Mouse (Mus musculus) forebrain, embryonic 11.5 days (tissue): ENCODE results near the gene Fbxl2. TPM values are rescaled to one million over a fixed set of nuclear protein-coding genes. Genes with fewer than 3 reads are reported as not detected.

Experiments used
- ATAC-seq: fragments of 200-750 bp; cut with Nextera tagmentation; replicated peaks from 2 replicates; pipeline ENCODE4 v1.8.0; 2017; ENCODE audit warnings: moderate TSS enrichment; ENCODE audit not compliant: low FRiP score
- DNase-seq: peaks from one replicate; pipeline ENCODE4 v3.0.0-alpha.2; 2017; ENCODE audit warnings: low spot score
- H3K27ac ChIP-seq: fragments of 300-500 bp; sonication (generic); 2 replicates; pipeline ENCODE4 v1.5.1; 2014; ENCODE audit warnings: low read depth, low read length
- H3K27me3 ChIP-seq: fragments of 300-500 bp; sonication (generic); 2 replicates; pipeline ENCODE4 v1.6.1; 2014; ENCODE audit warnings: mild to moderate bottlenecking, low read length, mixed read lengths; ENCODE audit not compliant: control insufficient read depth, insufficient read depth
- H3K36me3 ChIP-seq: fragments of 300-500 bp; sonication (generic); 2 replicates; pipeline ENCODE4 v1.6.1; 2014; ENCODE audit warnings: mild to moderate bottlenecking, low read length, moderate library complexity, mixed read lengths; ENCODE audit not compliant: control insufficient read depth, insufficient read depth
- H3K4me1 ChIP-seq: fragments of 300-500 bp; sonication (generic); replicated peaks from 2 replicates; pipeline ENCODE4 v1.6.1; 2014; ENCODE audit warnings: low read length, mixed read lengths; ENCODE audit not compliant: control insufficient read depth, insufficient read depth
- H3K4me2 ChIP-seq: fragments of 300-500 bp; sonication (generic); 2 replicates; pipeline ENCODE4 v1.6.1; 2014; ENCODE audit warnings: low read depth, mild to moderate bottlenecking, low read length, moderate library complexity, mixed read lengths; ENCODE audit not compliant: severe bottlenecking
- H3K4me3 ChIP-seq: fragments of 300-500 bp; sonication (generic); 2 replicates; pipeline ENCODE4 v1.5.1; 2014; ENCODE audit warnings: low read depth, low read length
- H3K9ac ChIP-seq: fragments of 300-500 bp; sonication (generic); 2 replicates; pipeline ENCODE4 v1.6.1; 2014; ENCODE audit warnings: low read length
- H3K9me3 ChIP-seq: fragments of 300-500 bp; sonication (generic); 2 replicates; pipeline ENCODE4 v1.6.1; 2016; ENCODE audit warnings: low read length, mixed read lengths; ENCODE audit not compliant: control insufficient read depth
- WGBS: fragments of 180-500 bp; shearing (Covaris S2); extraction: QIAGEN DNeasy Blood & Tissue Kit; methylation state at CpG from one replicate; pipeline ENCODE4 v1.1.7; 2014; 5-methylcytosine and 5-hydroxymethylcytosine counted together
- polyA plus RNA-seq: library from polyadenylated mRNA; unstranded; fragments of >200 nt; fragmentation: Nextera tagmentation; extraction: Ambion mirVana; gene quantifications from 2 replicates; pipeline ENCODE4 v1.2.1, GENCODE M21; 2014

Gene Fbxl2
- polyA plus RNA-seq, 1 experiment from 2014 or later = 8.4 TPM

DNA sequence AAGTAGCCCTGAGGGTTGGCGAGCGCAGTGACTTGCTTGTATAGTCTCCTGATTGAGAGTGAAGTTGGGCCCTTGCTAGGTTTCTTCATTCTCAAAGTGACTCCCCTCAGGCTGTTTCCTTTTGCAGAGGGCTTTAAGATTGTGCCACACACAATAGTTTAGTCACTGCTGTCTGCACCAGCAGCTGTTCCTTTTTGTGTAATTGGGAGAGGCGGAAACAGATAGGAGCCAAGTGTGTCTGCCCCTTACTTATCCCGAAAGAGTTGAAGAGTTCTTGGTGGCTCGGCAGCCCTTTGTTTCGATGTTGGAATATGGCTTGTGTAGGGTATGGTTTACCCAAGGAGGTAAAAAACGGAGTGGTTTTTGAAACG lies 113.9 kb downstream of the Fbxl2 start:
- H3K27ac ChIP-seq = peak overlapping the region; percentile 80
- no peak for ATAC-seq
- peak overlapping the region; percentile 86 for H3K4me2 ChIP-seq
- peaks cover 6% of the 10 kb centered on the region; the same call in 1 of the 2 replicates for H3K4me1 ChIP-seq
- H3K9me3 ChIP-seq = no peaks in the 10 kb centered on the region
- no peaks in the 10 kb centered on the region for H3K36me3 ChIP-seq
- 4% methylated on average over 8 of the region's 8 CpGs for WGBS
- DNase-seq = peak; percentile 57
- no peaks in the 10 kb centered on the region for H3K27me3 ChIP-seq
- peak overlapping the region; percentile 87 for H3K9ac ChIP-seq
- peak overlapping the region; percentile 99 for H3K4me3 ChIP-seq

- Histone ChIP-seq H3K4me1 (peaks cover 6% of the 10 kb centered on the region; the same call in 1 of the 2 replicates), H3K4me2 (peak overlapping the region; percentile 86), H3K27ac (peak overlapping the region; percentile 80), H3K9me3 (no peaks in the 10 kb centered on the region), H3K9ac (peak overlapping the region; percentile 87), H3K36me3 (no peaks in the 10 kb centered on the region), H3K27me3 (no peaks in the 10 kb centered on the region), H3K4me3 (peak overlapping the region; percentile 99)
- peak; percentile 47 for ATAC-seq
- DNase-seq = peak; percentile 76
- WGBS = under 1% methylated on average over 57 of the region's 91 CpGs
Observed at GRCm38 (mm10) chr9:113931375-113932099, 114.5 kb downstream of the Fbxl2 start.

GRCm38 (mm10) chr9:113930534-113931374 lies 115.2 kb downstream of the Fbxl2 start, which contains the start of gene Ubp1:
Ubp1 (plus strand) TSS chr9:113930934.
- DNase-seq (peak; percentile 97), ATAC-seq (peak; percentile 98)
- peaks cover 6% of the 10 kb centered on the region; the same call in 1 of the 2 replicates for H3K4me1 ChIP-seq
- peak within 1 kb of the TSS; percentile 80 for H3K27ac ChIP-seq
- no peaks in the 10 kb centered on the region for H3K27me3 ChIP-seq
- H3K4me2 ChIP-seq = peak within 1 kb of the TSS; percentile 86
- WGBS = 1% methylated on average over 47 of the region's 86 CpGs
- H3K9me3 ChIP-seq = no peaks in the 10 kb centered on the region
- H3K4me3 ChIP-seq = peak within 1 kb of the TSS; percentile 99
- no peaks in the 10 kb centered on the region for H3K36me3 ChIP-seq
- peak within 1 kb of the TSS; percentile 87 for H3K9ac ChIP-seq

DNA sequence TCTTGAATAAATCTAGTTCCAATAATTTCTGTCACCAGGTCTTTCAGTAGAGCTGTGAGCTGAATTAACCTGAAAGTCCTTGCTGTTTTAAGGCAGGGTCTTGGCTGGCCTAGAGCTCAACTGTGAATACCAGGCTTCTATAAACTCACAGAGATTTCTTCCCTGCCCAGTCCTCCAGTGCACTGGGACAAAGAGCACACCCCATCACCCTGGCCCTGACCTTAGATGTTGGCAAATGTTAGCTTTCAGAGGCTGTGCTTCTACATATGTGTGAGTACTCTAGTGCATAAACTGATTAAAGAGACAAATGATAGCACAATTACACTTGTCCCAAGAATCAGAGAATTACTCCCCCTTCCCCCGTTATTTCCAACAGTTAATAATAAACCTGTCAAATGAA lies 116.3 kb downstream of the Fbxl2 start:
- H3K4me2 ChIP-seq = no peak overlapping the region; the same call in 1 of the 2 replicates
- peaks cover 6% of the 10 kb centered on the region; the same call in 1 of the 2 replicates for H3K4me1 ChIP-seq
- no peak overlapping the region for H3K4me3 ChIP-seq
- no peaks in the 10 kb centered on the region for H3K9me3 ChIP-seq
- no peak overlapping the region for H3K9ac ChIP-seq
- DNase-seq (no peak), ATAC-seq (no peak)
- WGBS = 79% methylated on average over 1 of the region's 1 CpGs
- no peak overlapping the region for H3K27ac ChIP-seq
- no peaks in the 10 kb centered on the region for H3K27me3 ChIP-seq
- H3K36me3 ChIP-seq = no peaks in the 10 kb centered on the region

DNA sequence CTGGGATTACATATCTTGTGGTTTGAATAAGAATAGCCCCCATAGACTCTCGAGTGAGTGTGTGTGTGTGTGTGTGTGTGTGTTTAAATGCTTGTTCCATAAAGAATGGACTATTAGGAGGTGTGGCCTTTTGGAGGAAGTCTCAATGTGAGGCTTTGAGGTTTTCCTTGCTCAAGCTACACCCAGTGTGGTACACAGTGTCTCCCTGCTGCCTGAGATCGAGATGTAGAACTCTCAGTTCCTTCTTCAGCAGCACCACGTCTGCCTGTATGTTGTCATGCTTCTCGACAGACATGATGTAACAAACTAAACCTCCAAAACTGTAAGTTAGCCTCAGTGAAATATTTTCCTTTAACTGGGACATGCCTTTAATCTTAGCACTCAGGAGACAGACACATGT lies 117.4 kb downstream of the Fbxl2 start:
- H3K27me3 ChIP-seq = no peaks in the 10 kb centered on the region
- DNase-seq (no peak), ATAC-seq (no peak)
- no peaks in the 10 kb centered on the region for H3K36me3 ChIP-seq
- H3K4me3 ChIP-seq = no peak overlapping the region
- H3K9me3 ChIP-seq = no peaks in the 10 kb centered on the region
- H3K4me2 ChIP-seq = no peak overlapping the region
- H3K27ac ChIP-seq = no peak overlapping the region
- 84% methylated on average over 4 of the region's 4 CpGs for WGBS
- H3K9ac ChIP-seq = no peak overlapping the region
- peaks cover 6% of the 10 kb centered on the region; the same call in 1 of the 2 replicates for H3K4me1 ChIP-seq

GRCm38 (mm10) chr9:113924883-113925282 lies 121.1 kb downstream of the Fbxl2 start:
- H3K9me3 ChIP-seq = no peaks in the 10 kb centered on the region
- ATAC-seq (no peak), DNase-seq (no peak)
- H3K9ac ChIP-seq = no peak overlapping the region
- no peak overlapping the region for H3K4me2 ChIP-seq
- WGBS = 89% methylated on average over 5 of the region's 5 CpGs
- H3K4me3 ChIP-seq = no peak overlapping the region
- H3K4me1 ChIP-seq = no peaks in the 10 kb centered on the region
- H3K27ac ChIP-seq = no peak overlapping the region
- no peaks in the 10 kb centered on the region for H3K27me3 ChIP-seq
- H3K36me3 ChIP-seq = no peaks in the 10 kb centered on the region; the same call in 1 of the 2 replicates

GRCm38 (mm10) chr9:113922677-113923076 lies 123.3 kb downstream of the Fbxl2 start:
- Histone ChIP-seq H3K9me3 (no peaks in the 10 kb centered on the region), H3K27me3 (no peaks in the 10 kb centered on the region), H3K36me3 (no peaks in the 10 kb centered on the region; the same call in 1 of the 2 replicates), H3K4me1 (no peaks in the 10 kb centered on the region), H3K4me3 (no peak overlapping the region), H3K4me2 (no peak overlapping the region), H3K9ac (no peak overlapping the region), H3K27ac (no peak overlapping the region)
- ATAC-seq = no peak
- no peak for DNase-seq
- 95% methylated on average over 5 of the region's 5 CpGs for WGBS

- no peak overlapping the region for H3K4me3 ChIP-seq
- H3K9me3 ChIP-seq = no peaks in the 10 kb centered on the region
- 95% methylated on average over 5 of the region's 5 CpGs for WGBS
- H3K4me2 ChIP-seq = no peak overlapping the region
- H3K4me1 ChIP-seq = no peaks in the 10 kb centered on the region
- DNase-seq (no peak), ATAC-seq (no peak)
- H3K27ac ChIP-seq = no peak overlapping the region
- H3K9ac ChIP-seq = no peak overlapping the region
- no peaks in the 10 kb centered on the region for H3K27me3 ChIP-seq
- H3K36me3 ChIP-seq = peaks cover 2% of the 10 kb centered on the region; the same call in 1 of the 2 replicates
Observed at GRCm38 (mm10) chr9:113915789-113916188, 130.2 kb downstream of the Fbxl2 start.
